Mouse (Mus musculus): Measurements from ENCODE around the gene Magt1. TPM values are rescaled to one million over a fixed set of nuclear protein-coding genes. Genes with fewer than 3 reads are reported as not detected.

Magt1 gene
- 62.7 and 63.0 TPM in 2 replicates for polyA plus RNA-seq (2014; fragmentation: Nextera tagmentation; extraction: Ambion mirVana)

DNA sequence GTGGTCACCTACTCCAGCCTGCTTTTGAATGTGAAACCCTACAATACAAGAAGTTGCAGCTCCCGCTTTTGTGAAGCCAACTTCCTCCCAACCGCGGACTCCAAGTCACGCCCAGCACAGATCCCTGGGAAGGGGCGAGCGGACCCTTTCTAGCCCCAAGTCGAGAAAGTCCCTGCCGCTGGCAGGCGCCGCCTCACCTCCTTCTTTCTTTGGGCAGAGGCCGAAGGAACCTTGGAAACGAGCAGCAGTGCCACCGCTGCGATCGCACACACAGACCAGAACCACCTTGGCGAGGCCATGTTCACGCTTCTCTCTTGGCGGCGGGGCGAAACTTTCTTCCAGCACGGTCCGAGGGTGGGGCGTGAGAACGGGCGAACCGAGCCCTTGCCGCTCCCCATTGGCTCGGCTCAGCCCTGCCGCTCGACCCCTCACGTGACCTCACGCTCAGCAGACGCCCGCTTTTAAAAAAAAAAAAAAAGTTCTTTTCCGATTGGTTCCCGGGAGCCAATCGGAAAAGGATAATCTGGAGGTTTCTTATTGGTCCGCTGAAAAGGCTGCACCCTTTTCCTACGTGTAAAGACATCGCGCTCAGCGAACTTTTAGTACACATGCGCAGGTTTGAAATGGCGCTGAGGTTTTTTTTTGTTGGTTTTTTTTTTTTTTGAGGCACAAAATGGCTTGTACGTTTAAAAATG lies at the start of gene Magt1:
Gene Magt1 (minus strand): TSS at position 442 of the 695 bp plus-strand sequence.
- DNase-seq: peak; percentile 93
- Histone ChIP-seq H3K9me3 (ENCODE audit: low read depth, low read length) (no peaks in the 10 kb centered on the region), H3K36me3 (ENCODE audit: insufficient read depth) (no peaks in the 10 kb centered on the region), H3K4me2 (peak within 1 kb of the TSS; percentile 57), H3K4me1 (ENCODE audit: insufficient read depth) (no peaks in the 10 kb centered on the region), H3K9ac (peak within 1 kb of the TSS; percentile 53), H3K27me3 (ENCODE audit: insufficient read depth, low read length) (no peaks in the 10 kb centered on the region), H3K27ac (ENCODE audit: low read depth) (peak within 1 kb of the TSS; percentile 68), H3K4me3 (ENCODE audit: low read depth, low read length) (peak within 1 kb of the TSS; percentile 56)
- ATAC-seq (ENCODE audit: insufficient read depth): peak; percentile 96
- WGBS: 11% methylated on average over 45 of the region's 45 CpGs
- TF ChIP-seq CTCF (IDR thresholded peaks at IDR 0.05; ENCODE audit: low read depth): no peak

DNA sequence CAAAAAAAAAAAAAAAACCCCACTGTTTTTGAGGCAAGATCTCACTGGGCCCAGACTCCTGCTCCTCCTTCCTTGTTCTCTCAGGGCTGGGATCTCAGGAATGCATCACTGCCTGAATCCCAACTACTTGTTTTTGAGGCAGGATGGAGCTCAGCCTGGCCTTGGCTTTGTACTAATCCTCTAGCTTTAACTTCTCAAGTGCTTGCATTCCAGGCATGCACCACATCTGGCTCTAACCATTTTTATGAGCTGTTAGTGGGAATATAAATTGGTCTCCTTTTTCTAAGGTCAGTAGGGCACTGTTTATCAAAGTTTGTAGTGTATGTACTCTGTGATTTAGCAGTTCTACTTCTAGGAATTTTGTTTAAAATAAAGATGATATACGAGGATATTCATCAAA lies 36.5 kb upstream of the Magt1 start:
- Histone ChIP-seq H3K4me1 (ENCODE audit: insufficient read depth) (no peaks in the 10 kb centered on the region), H3K36me3 (ENCODE audit: insufficient read depth) (no peaks in the 10 kb centered on the region), H3K27me3 (ENCODE audit: insufficient read depth, low read length) (no peaks in the 10 kb centered on the region), H3K4me2 (no peak overlapping the region), H3K27ac (ENCODE audit: low read depth) (no peak overlapping the region), H3K9ac (no peak overlapping the region), H3K4me3 (ENCODE audit: low read depth, low read length) (no peak overlapping the region), H3K9me3 (ENCODE audit: low read depth, low read length) (no peaks in the 10 kb centered on the region)
- peak; percentile 75 for DNase-seq
- peak; percentile 59 for ATAC-seq (ENCODE audit: insufficient read depth)
- 28% methylated on average over 1 of the region's 1 CpGs for WGBS
- no peak for TF ChIP-seq CTCF (IDR thresholded peaks at IDR 0.05; ENCODE audit: low read depth)

DNA sequence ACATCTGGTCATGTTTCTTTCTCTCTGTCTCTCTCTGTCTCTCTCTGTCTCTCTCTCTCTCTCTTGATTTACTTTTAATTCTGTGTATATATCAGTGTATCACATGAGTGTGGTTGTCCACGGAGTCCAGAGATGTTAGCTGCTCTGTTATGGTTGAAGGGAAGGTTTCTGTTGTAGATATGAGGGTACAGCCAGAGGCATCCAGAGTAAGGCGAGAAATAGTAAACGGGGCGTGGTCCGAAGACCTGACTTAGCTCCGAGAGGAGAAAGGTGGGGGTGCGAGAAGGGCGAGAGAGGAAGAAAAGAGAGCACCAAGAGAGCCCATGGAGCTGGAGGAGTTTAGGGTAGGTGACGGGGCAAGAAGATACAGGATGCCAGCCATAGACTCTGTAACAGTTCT lies 34.2 kb upstream of the Magt1 start:
- ATAC-seq (ENCODE audit: insufficient read depth) (peak; percentile 23; the same call in 1 of the 2 replicates), DNase-seq (no peak)
- H3K27ac ChIP-seq (ENCODE audit: low read depth): peak overlapping the region; percentile 55
- H3K4me1 ChIP-seq (ENCODE audit: insufficient read depth): no peaks in the 10 kb centered on the region
- H3K4me3 ChIP-seq (ENCODE audit: low read depth, low read length): no peak overlapping the region
- H3K9me3 ChIP-seq (ENCODE audit: low read depth, low read length): no peaks in the 10 kb centered on the region
- 38% methylated on average over 9 of the region's 9 CpGs for WGBS
- no peak for TF ChIP-seq CTCF (IDR thresholded peaks at IDR 0.05; ENCODE audit: low read depth)
- no peak overlapping the region for H3K9ac ChIP-seq
- H3K36me3 ChIP-seq (ENCODE audit: insufficient read depth): no peaks in the 10 kb centered on the region
- peak overlapping the region; percentile 51 for H3K4me2 ChIP-seq
- no peaks in the 10 kb centered on the region for H3K27me3 ChIP-seq (ENCODE audit: insufficient read depth, low read length)

DNA sequence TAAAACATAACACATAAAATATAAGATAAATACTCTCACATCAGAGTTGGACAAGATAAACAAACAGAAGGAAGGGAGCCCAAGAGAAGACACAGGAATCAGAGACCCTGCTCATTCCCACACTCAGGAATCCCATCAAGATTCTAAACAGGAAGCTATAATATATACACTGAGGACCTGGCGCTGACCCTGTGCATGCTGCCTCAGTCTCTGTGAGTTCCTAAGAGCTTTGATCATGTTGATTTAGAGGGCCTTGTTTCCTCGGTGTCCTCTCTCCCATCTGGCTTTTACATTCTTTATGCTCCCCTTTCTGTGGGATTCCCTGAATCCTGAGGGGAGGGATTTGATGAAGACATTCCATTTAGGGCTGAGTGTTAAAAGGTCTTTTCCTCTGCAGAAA lies 33.7 kb upstream of the Magt1 start:
- peak overlapping the region; percentile 51; the same call in 1 of the 2 replicates for H3K4me2 ChIP-seq
- H3K27ac ChIP-seq (ENCODE audit: low read depth): peak overlapping the region; percentile 55
- no peaks in the 10 kb centered on the region for H3K4me1 ChIP-seq (ENCODE audit: insufficient read depth)
- H3K9ac ChIP-seq: no peak overlapping the region
- 22% methylated on average over 2 of the region's 2 CpGs for WGBS
- TF ChIP-seq CTCF (IDR thresholded peaks at IDR 0.05; ENCODE audit: low read depth): no peak
- DNase-seq: peak; percentile 82
- H3K27me3 ChIP-seq (ENCODE audit: insufficient read depth, low read length): no peaks in the 10 kb centered on the region
- no peaks in the 10 kb centered on the region for H3K9me3 ChIP-seq (ENCODE audit: low read depth, low read length)
- no peak overlapping the region for H3K4me3 ChIP-seq (ENCODE audit: low read depth, low read length)
- H3K36me3 ChIP-seq (ENCODE audit: insufficient read depth): no peaks in the 10 kb centered on the region
- peak; percentile 93 for ATAC-seq (ENCODE audit: insufficient read depth)

- H3K4me2 ChIP-seq: peak overlapping the region; percentile 24; the same call in 1 of the 2 replicates
- 29% methylated on average over 8 of the region's 8 CpGs for WGBS
These were observed 32.3 kb upstream of the Magt1 start for GRCm38 (mm10) chrX:106043863-106044617.

GRCm38 (mm10) chrX:106037185-106037752 lies 25.6 kb upstream of the Magt1 start:
- H3K9me3 ChIP-seq (ENCODE audit: low read depth, low read length): no peaks in the 10 kb centered on the region
- 0 out of 2 replicates have a peak, but pooled peaks cover 2% of the 10 kb centered on the region for H3K4me1 ChIP-seq (ENCODE audit: insufficient read depth)
- no peak overlapping the region for H3K4me2 ChIP-seq
- H3K36me3 ChIP-seq (ENCODE audit: insufficient read depth): no peaks in the 10 kb centered on the region
- H3K4me3 ChIP-seq (ENCODE audit: low read depth, low read length): no peak overlapping the region
- 36% methylated on average over 3 of the region's 3 CpGs for whole genome bisulfite sequencing
- TF ChIP-seq CTCF (IDR thresholded peaks at IDR 0.05; ENCODE audit: low read depth): no peak
- H3K27ac ChIP-seq (ENCODE audit: low read depth): peak overlapping the region; percentile 42; the same call in 1 of the 2 replicates
- no peak overlapping the region for H3K9ac ChIP-seq
- DNase-seq (peak; percentile 60), ATAC-seq (ENCODE audit: insufficient read depth) (peak; percentile 86)
- no peaks in the 10 kb centered on the region for H3K27me3 ChIP-seq (ENCODE audit: insufficient read depth, low read length)

More at GRCm38 (mm10) chrX:106043863-106044617, 32.3 kb upstream of the Magt1 start:
- H3K27me3 ChIP-seq (ENCODE audit: insufficient read depth, low read length): no peaks in the 10 kb centered on the region
- ATAC-seq (ENCODE audit: insufficient read depth) (no peak), DNase-seq (peak; percentile 79)
- H3K9ac ChIP-seq: no peak overlapping the region
- peak overlapping the region; percentile 13; the same call in 1 of the 2 replicates for H3K27ac ChIP-seq (ENCODE audit: low read depth)
- H3K36me3 ChIP-seq (ENCODE audit: insufficient read depth): no peaks in the 10 kb centered on the region
- H3K9me3 ChIP-seq (ENCODE audit: low read depth, low read length): no peaks in the 10 kb centered on the region
- H3K4me1 ChIP-seq (ENCODE audit: insufficient read depth): no peaks in the 10 kb centered on the region
- H3K4me3 ChIP-seq (ENCODE audit: low read depth, low read length): no peak overlapping the region
- no peak for TF ChIP-seq CTCF (IDR thresholded peaks at IDR 0.05; ENCODE audit: low read depth)

- Histone ChIP-seq H3K27ac (ENCODE audit: low read depth) (no peak overlapping the region), H3K9ac (no peak overlapping the region), H3K4me1 (ENCODE audit: insufficient read depth) (0 out of 2 replicates have a peak, but pooled peaks cover 2% of the 10 kb centered on the region), H3K36me3 (ENCODE audit: insufficient read depth) (no peaks in the 10 kb centered on the region), H3K9me3 (ENCODE audit: low read depth, low read length) (no peaks in the 10 kb centered on the region), H3K27me3 (ENCODE audit: insufficient read depth, low read length) (no peaks in the 10 kb centered on the region), H3K4me2 (no peak overlapping the region), H3K4me3 (ENCODE audit: low read depth, low read length) (no peak overlapping the region)
- WGBS: 59% methylated on average over 2 of the region's 2 CpGs
- ATAC-seq (ENCODE audit: insufficient read depth) (no peak), DNase-seq (no peak)
- TF ChIP-seq CTCF (IDR thresholded peaks at IDR 0.05; ENCODE audit: low read depth): no peak
These were observed 24.0 kb upstream of the Magt1 start for GRCm38 (mm10) chrX:106035727-106036126.
